Mouse (Mus musculus): ENCODE measurements around the gene Gm20888. TPM values are rescaled to one million over a fixed set of nuclear protein-coding genes. Genes with fewer than 3 reads are reported as not detected.
"Not testable (repeated sequence)": the region's sequence is repeated elsewhere in the genome, so short reads cannot be mapped to it uniquely, and the experiment has no call there.

The Gm20888 gene
- total RNA-seq (2021) = not detected

- not testable (repeated sequence) for DNase-seq (ENCODE audit: low spot score in 2 of 2)
Measured at GRCm38 (mm10) chrY:70441582-70441981, at the start of gene Gm20888. Gene Gm20888, plus strand, starts transcription at chrY:70441882.

More at GRCm38 (mm10) chrY:70441582-70441981, at the start of gene Gm20888:
- intact Hi-C loops (cut with DNase I) = not testable (repeated sequence)

Other genes starting within 250 kb of the Gm20888 start
- gene Gm21118, start 168.2 kb upstream of the Gm20888 start, total RNA-seq (2021) = not detected
- gene Gm29423, start 138.6 kb upstream of the Gm20888 start, total RNA-seq (2021) = not detected
- gene Gm29644, start 138.5 kb upstream of the Gm20888 start, total RNA-seq (2021) = not detected

Measured in left cerebral cortex, postnatal 25 days (tissue).